Mouse (Mus musculus) layer of hippocampus, adult 18-20 months (tissue): ENCODE data around the gene Atp2b2. TPM values are rescaled to one million over a fixed set of nuclear protein-coding genes. Genes with fewer than 3 reads are reported as not detected.
"Not testable (repeated sequence)": the region's sequence is repeated elsewhere in the genome, so short reads cannot be mapped to it uniquely, and the experiment has no call there.

Experiments used
- DNase-seq, 2 experiments: peaks; one replicate each; pipeline ENCODE4 v3.0.0; 2022; ENCODE audit warnings: low spot score in 2 of 2
- microRNA-seq, 2 experiments: library from miRNA; unstranded; fragments of <30 nt; microRNA quantifications; one replicate each; pipeline ENCODE4 v1.2.0; 2021
- total RNA-seq, 2 experiments: library from RNA; stranded (reverse); gene quantifications; 2 replicates each; pipeline ENCODE4 v1.2.3; 2021

Gene Atp2b2
- total RNA-seq, 2 experiments from 2014 or later = 313 to 326 TPM

DNA sequence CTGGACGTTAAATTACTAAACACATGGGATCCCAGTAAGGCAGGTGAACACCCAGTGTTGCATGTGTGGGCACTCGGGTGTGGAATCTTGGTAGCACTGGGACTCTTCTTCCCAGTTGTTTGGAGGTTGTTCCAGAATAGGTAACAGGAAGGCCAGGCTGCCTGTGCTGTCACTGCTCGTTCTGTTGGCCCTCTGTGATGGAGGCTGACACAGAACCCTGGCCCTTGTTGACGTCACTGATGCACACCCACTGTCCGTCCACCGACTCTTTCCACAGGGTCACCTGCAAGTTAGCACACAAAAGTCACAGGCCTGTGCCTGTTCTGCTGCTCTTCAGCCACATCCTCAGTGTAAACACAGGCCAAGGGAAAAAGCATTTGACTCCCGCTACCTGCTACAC, 314.2 kb downstream of the Atp2b2 start:
- no peak for DNase-seq

DNA sequence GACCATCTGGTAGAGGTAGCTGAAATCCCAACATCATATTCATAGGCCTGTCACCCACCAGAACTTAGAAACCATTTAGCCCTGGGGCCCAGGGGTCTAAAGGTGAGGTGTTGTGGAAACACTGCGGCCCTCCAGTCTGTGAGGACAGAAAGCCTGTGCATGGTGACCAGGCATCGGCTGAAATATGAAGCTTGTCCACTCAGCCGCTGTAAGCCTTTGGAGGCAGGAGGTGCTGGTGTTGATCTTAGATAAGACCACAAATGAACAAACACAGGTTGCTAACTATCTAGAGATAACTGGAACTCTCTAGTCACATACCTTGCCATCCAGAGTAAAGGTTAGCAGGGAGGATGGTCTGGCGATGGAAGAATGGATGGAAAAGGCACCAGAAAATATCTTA, 321.4 kb downstream of the Atp2b2 start:
- no peak for DNase-seq

DNA sequence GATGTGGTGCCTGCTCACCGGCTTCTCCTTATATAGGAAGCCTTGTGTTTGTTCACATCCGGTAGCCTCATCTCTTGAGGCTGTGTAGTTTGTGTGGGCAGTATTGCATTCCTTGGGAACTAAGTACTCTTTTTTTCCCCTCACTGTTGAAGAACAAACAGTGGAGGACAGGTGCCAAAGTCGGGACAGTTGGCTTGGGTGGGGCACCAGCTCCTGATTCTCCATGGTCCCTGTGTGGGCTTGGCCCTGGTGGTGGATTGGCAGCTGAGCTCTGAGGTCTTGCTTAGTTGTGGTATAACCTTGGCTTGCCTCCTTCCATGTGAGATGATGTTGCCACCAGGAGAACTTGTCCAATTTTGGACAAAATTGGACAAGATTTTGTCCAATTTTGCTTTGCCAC, 322.5 kb downstream of the Atp2b2 start, which contains the start of gene Ghrl:
Gene Ghrl (minus strand): TSS at position 3 of the 400 bp plus-strand sequence.
- DNase-seq = no peak

DNA sequence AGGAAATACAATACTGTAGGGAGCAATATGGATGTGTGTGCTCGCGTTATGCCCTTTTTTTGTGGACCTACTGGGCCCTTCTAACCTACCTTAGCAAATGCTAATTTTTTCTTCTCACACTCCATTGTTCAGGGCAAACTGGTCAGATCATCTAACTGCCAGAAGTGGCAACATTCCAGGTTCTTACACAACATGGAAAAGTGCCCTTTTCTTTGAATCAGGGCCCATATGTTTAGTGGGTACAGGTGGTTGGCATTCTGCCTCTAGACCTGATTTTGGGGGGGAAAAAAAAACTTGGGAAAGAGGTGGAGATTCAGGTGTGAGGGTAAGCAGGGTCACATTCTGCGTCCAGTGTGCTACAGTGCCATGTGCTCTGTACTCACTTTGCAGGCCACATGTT, 324.9 kb downstream of the Atp2b2 start:
- DNase-seq = no peak

DNA sequence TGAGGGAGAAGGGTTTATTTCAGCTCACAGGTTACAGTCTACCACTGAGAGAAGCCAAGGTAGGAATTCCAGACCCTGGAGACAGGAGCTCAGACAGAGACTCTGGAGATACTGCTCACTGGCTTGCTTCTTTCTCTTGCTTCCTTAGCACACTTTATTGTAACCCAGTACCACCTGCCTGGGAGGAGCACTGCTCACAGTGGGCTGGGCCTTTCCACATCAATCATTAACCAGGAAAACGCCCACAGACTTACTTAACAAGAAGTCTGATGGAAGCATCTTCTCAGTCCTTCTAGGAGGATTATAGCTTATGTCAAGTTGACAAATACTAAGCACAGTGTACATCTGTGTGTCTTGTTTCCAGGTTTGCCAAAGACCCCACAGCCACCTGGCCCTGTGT, 327.6 kb downstream of the Atp2b2 start:
- no peak for DNase-seq

DNA sequence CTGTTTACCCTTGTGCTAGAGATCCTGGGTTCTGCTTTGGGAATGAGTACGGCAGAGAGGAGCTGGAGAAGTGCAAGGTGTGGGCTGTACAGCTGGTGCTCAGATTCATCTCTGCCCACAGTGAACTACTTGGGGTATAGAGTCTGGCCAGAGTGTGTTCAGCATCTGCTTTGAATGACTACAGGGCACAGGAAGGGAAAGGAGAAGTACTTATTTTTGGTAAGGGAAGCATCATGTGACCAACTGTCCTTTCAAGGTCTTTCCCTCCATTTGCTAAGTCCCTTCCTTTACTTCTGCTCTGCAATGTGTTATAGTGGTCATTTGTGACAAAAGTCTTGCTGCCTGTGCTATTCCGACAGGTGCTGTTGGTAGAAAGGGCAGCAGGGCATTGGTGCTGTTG, 328.1 kb downstream of the Atp2b2 start:
- DNase-seq = no peak

DNA sequence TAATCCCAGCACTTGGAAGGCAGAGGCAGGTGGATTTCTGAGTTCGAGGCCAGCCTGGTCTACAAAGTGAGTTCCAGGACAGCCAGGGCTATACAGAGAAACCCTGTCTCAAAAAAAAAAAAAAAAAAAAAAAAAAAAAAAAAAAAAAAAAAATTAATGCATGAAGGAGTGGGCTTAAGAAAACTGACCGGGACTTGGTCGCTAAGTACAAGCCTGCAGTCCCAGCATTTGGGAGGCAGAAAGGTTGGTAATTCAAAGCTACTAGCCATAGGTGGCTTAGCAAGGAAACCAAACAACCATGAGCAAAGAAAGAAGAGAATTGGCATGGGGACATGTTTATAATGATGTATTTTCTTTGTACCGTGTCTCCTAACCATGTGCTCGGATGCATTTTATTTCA, 329.0 kb downstream of the Atp2b2 start:
- DNase-seq = not testable (repeated sequence)

DNA sequence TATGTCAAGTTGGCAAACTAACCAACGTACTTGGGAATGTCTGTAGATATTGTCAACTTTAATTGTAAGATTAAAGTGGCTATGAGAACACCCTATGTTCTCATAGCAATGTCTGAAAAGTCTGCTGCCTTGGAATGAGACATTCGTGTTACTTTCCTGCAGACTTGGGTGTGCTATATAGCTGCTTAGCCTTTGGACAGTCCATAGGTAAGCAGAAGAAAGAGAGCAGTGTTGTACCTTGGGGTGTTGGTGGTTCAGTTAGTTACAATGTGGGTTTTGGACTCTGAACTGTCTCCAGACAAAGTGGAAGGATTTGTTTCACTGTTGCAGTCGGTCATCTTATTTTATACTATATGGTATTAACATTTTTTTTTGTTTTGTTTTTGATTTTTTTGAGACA, 329.7 kb downstream of the Atp2b2 start:
- no peak for DNase-seq

DNA sequence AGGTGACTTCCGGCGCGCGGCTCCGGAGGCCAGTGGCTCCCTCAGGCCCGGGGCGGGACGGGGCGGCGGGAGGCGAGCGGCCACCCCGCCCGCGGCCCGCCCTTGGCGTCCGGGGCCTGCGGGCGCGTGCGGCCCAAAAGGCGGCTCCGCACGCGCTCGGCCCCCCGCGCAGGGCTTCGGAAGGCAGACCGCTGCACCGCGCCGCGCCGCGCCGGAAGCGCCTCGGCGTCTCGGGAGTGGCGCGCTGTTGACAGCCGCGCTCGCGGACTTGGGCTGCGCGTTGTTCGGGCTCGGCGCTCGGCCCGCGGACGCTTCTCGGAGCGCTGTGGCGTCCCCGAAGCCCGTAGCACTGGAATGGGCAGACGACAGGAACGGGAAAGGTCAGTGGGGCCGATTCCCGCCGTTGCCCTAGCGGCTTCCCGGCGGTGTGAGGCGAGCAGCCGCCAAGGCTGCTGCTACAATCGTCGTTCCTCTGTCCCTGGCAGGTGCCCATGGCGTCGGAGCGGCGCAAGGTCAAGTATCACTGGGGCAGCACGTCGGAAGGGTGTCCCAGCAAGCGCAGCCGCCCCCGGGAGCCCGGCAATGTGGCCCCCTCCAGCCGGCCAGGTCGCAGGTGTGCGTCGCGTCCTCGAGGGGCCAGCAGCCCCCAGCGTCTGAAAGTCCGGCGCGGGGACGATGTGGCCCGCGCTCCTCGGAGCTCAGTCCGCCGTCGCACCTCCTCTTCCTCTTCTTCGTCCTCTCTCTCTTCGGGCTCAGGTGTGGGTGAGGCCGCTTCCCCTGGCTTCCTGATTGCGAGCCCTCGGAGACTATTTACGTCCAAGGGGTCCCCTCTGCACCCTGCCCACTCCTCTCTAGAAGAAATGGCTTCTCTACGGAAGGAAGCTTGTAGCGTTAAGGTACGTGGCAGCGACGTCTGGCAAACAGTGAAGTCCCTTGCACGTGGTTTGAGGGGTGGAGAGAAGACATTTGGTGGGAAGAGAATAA, 344.9 kb downstream of the Atp2b2 start:
- DNase-seq = no peak

DNA sequence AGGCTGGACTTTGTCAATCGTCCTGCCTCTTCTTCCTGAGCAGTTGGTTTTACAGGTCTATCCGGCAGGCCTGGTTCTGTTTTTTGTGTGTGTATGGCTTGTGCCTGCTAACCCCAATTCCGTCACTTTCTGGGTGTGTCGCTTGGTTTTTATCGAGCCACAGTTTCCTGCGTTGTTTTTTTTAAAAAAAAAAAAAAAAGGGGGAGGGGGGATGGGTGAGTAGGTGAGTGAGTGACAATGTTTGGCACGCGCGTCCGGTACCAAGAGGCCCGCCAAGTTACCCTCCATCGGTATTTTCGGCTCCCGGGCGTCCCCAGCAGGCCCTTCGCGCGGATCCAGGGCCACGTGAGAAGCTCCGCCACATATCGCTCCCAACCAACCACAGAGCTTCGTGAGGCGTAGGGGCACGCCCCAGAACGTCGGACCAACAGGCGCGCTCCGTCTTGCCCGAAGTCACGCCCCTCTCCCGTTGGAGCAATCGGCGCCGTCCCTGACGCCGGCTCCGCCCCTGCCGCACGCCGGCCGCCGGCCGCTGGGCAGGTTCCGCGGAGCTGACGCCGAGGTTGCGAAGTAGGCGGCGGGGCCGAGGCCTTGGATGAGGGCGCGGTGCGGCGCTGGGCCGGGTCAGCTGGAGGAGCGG, 345.7 kb downstream of the Atp2b2 start, which contains the start of gene Tatdn2:
Gene Tatdn2 (plus strand): TSS at position 469 of the 640 bp plus-strand sequence.
- peak; percentile 97 to 98 for DNase-seq

DNA sequence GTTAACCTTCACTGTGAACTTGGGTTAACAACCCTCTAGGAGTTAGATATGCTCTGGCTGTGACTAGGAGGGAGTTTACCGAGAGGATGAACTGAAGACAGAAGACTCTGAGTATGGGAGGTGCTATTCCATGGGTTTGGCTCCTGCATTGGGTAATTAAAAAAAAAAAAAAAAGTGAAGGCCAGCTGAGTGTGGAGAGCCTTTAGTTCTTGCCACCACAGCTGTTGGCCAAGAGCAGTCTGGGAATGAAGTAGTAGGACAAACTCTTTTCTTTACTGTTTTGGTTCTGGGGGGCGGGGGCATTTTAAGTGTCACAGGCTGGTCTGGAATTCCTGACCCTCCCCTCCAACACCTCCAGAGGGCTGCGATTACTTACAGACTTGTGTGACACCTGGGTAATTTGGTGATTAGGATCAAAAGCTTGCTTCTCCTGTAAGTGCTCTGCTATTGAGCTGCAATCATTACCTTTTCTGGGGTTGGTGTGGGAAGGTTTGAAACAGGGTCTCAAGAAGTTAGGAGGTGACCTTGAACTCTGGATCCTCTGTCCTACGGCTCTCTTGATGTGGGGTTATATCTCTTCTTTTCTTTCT, 346.6 kb downstream of the Atp2b2 start:
- DNase-seq = no peak

DNA sequence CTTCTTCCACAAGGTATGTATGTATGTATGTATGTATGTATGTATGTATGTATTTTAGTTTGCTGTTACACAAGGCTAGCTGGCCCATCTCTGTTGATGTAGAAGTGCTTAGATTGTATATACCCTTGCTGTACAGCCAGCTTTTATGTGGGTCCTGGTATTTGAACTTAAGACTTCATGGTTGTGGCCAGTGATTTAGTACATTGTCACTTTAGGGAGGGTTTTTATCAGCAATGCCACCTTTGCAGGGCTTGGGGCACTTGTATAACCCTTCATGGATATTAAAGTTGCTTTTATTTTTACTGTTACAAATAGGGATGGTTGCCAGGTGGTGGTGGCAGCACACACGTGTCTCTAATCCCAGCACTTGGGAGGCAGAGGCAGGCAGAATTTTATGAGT, 347.2 kb downstream of the Atp2b2 start:
- DNase-seq = no peak

Small RNA genes within 50 kb of the gene (microRNA-seq; reads per million reads assigned to microRNA genes)
- 0.59 to 0.74 reads per million in 2 experiments for gene Mir7042

Other genes starting within 250 kb of the Atp2b2 start
- 10 to 100 TPM; 86.6 to 89.5 TPM for gene Slc6a11, start 88.6 kb upstream of the Atp2b2 start, total RNA-seq
- 100 to 1,000 TPM; 282 to 291 TPM for gene Slc6a1, start 240.0 kb upstream of the Atp2b2 start, total RNA-seq